Mouse (Mus musculus) right cerebral cortex, postnatal 25 days (tissue): Measurements from ENCODE around the gene Homer1.

Experiments
- DNase-seq: peaks from one replicate; pipeline ENCODE4 v3.0.0; 2022

The Homer1 gene

GRCm38 (mm10) chr13:93299316-93299715 is at the start of gene Homer1:
Gene Homer1, plus strand, starts transcription at chr13:93299635.
- no peak for DNase-seq

GRCm38 (mm10) chr13:93251732-93252131 is 47.7 kb upstream of the Homer1 start:
- no peak for DNase-seq

GRCm38 (mm10) chr13:93252175-93252574 is 47.3 kb upstream of the Homer1 start:
- DNase-seq, result no peak

GRCm38 (mm10) chr13:93252941-93253340 is 46.5 kb upstream of the Homer1 start:
- no peak for DNase-seq

GRCm38 (mm10) chr13:93267151-93267550 is 32.3 kb upstream of the Homer1 start:
- no peak for DNase-seq

GRCm38 (mm10) chr13:93300581-93300980 is 1.1 kb downstream of the Homer1 start:
- DNase-seq, result no peak

GRCm38 (mm10) chr13:93301060-93301459 is 1.6 kb downstream of the Homer1 start:
- DNase-seq, result no peak

- no peak for DNase-seq
Observed at GRCm38 (mm10) chr13:93302846-93303562, 3.6 kb downstream of the Homer1 start.

GRCm38 (mm10) chr13:93303563-93304250 is 4.3 kb downstream of the Homer1 start:
- DNase-seq, result peak; percentile 98

- DNase-seq, result no peak
Observed at GRCm38 (mm10) chr13:93304251-93305001, 5.0 kb downstream of the Homer1 start.

- no peak for DNase-seq
Observed at GRCm38 (mm10) chr13:93305149-93305548, 5.7 kb downstream of the Homer1 start.

GRCm38 (mm10) chr13:93305636-93306035 is 6.2 kb downstream of the Homer1 start:
- no peak for DNase-seq

GRCm38 (mm10) chr13:93306545-93306944 is 7.1 kb downstream of the Homer1 start:
- no peak for DNase-seq

GRCm38 (mm10) chr13:93307700-93308099 is 8.3 kb downstream of the Homer1 start:
- DNase-seq, result no peak

- DNase-seq, result no peak
Observed at GRCm38 (mm10) chr13:93309295-93309694, 9.9 kb downstream of the Homer1 start.

- no peak for DNase-seq
Observed at GRCm38 (mm10) chr13:93312518-93312917, 13.1 kb downstream of the Homer1 start.

- DNase-seq, result no peak
Observed at GRCm38 (mm10) chr13:93314322-93314721, 14.9 kb downstream of the Homer1 start.

GRCm38 (mm10) chr13:93320089-93320488 is 20.7 kb downstream of the Homer1 start:
- DNase-seq, result no peak

GRCm38 (mm10) chr13:93326326-93326725 is 26.9 kb downstream of the Homer1 start:
- no peak for DNase-seq

GRCm38 (mm10) chr13:93331721-93332120 is 32.3 kb downstream of the Homer1 start:
- no peak for DNase-seq

- DNase-seq, result no peak
Observed at GRCm38 (mm10) chr13:93332491-93332890, 33.1 kb downstream of the Homer1 start.

- DNase-seq, result no peak
Observed at GRCm38 (mm10) chr13:93335337-93335736, 35.9 kb downstream of the Homer1 start.

- no peak for DNase-seq
Observed at GRCm38 (mm10) chr13:93338394-93338793, 39.0 kb downstream of the Homer1 start.
